Mouse (Mus musculus) forebrain, postnatal 0 days (tissue): ENCODE data around the gene Ip6k1. TPM values are rescaled to one million over a fixed set of nuclear protein-coding genes. Genes with fewer than 3 reads are reported as not detected.

Source experiments
- ATAC-seq: fragments of 200-750 bp; cut with Nextera tagmentation; 2 replicates; pipeline ENCODE4 v1.8.0; 2017; ENCODE audit warnings: mild to moderate bottlenecking, moderate library complexity
- DNase-seq: peaks from one replicate; pipeline ENCODE4 v3.0.0-alpha.2; 2015
- H3K27ac ChIP-seq: fragments of 300-500 bp; sonication (generic); 2 replicates; pipeline ENCODE4 v1.5.1; 2014; ENCODE audit warnings: low read depth, mild to moderate bottlenecking, antibody characterized with exemption, low read length, moderate library complexity, mixed read lengths
- H3K27me3 ChIP-seq: fragments of 300-500 bp; sonication (generic); 2 replicates; pipeline ENCODE4 v1.6.1; 2014; ENCODE audit warnings: mild to moderate bottlenecking, low read length, mixed read lengths; ENCODE audit not compliant: insufficient read depth
- H3K36me3 ChIP-seq: fragments of 300-500 bp; sonication (generic); 2 replicates; pipeline ENCODE4 v1.6.1; 2014; ENCODE audit warnings: mild to moderate bottlenecking, moderate library complexity; ENCODE audit not compliant: insufficient read depth
- H3K4me1 ChIP-seq: fragments of 300-500 bp; sonication (generic); 2 replicates; pipeline ENCODE4 v1.6.1; 2014; ENCODE audit warnings: antibody characterized with exemption; ENCODE audit not compliant: insufficient read depth
- H3K4me2 ChIP-seq: fragments of 300-500 bp; sonication (generic); 2 replicates; pipeline ENCODE4 v1.6.1; 2014; ENCODE audit warnings: low read depth, mild to moderate bottlenecking, moderate library complexity
- H3K4me3 ChIP-seq: fragments of 300-500 bp; sonication (generic); 2 replicates; pipeline ENCODE4 v1.5.1; 2014; ENCODE audit warnings: low read depth, low read length, mixed read lengths
- H3K9ac ChIP-seq: fragments of 300-500 bp; sonication (generic); 2 replicates; pipeline ENCODE4 v1.6.1; 2014; ENCODE audit warnings: mild to moderate bottlenecking
- H3K9me3 ChIP-seq: fragments of 300-500 bp; sonication (generic); 2 replicates; pipeline ENCODE4 v1.6.1; 2016; ENCODE audit warnings: low read length
- CTCF ChIP-seq: sonication (generic); IDR thresholded peaks from 2 replicates; pipeline ENCODE4 v1.5.1; 2016; ENCODE audit warnings: antibody characterized with exemption, control low read depth, low read depth
- WGBS: fragments of 180-500 bp; shearing (Covaris S2); extraction: QIAGEN DNeasy Blood & Tissue Kit; methylation state at CpG from one replicate; pipeline ENCODE4 v1.1.7; 2014; 5-methylcytosine and 5-hydroxymethylcytosine counted together
- polyA plus RNA-seq: library from polyadenylated mRNA; unstranded; fragments of >200 nt; fragmentation: Nextera tagmentation; extraction: Ambion mirVana; gene quantifications from 2 replicates; pipeline ENCODE4 v1.2.1, GENCODE M21; 2015
- total RNA-seq: library from RNA; depleted of rRNA; stranded (reverse); fragments of >200 nt; gene quantifications from 2 replicates; pipeline ENCODE4 v1.2.3, GENCODE M21; 2014

The Ip6k1 gene
- total and polyA plus RNA-seq, 2 experiments from 2014 or later = 86.9 to 251 TPM

- Histone ChIP-seq H3K27ac (no peak overlapping the region), H3K4me1 (no peaks in the 10 kb centered on the region), H3K9me3 (no peaks in the 10 kb centered on the region), H3K27me3 (no peaks in the 10 kb centered on the region), H3K4me3 (no peak overlapping the region), H3K9ac (no peak overlapping the region), H3K4me2 (no peak overlapping the region), H3K36me3 (peaks cover 22% of the 10 kb centered on the region)
- 88% methylated on average over 1 of the region's 1 CpGs for WGBS
- no peak for DNase-seq
- TF ChIP-seq CTCF = no peak
- ATAC-seq = no peak
Observed at GRCm38 (mm10) chr9:108020741-108021140, 18.4 kb downstream of the Ip6k1 start.

GRCm38 (mm10) chr9:108023216-108023615, 20.9 kb downstream of the Ip6k1 start:
- no peak for DNase-seq
- H3K4me3 ChIP-seq = no peak overlapping the region
- H3K9me3 ChIP-seq = no peaks in the 10 kb centered on the region
- TF ChIP-seq CTCF = no peak
- H3K36me3 ChIP-seq = peaks cover 23% of the 10 kb centered on the region
- ATAC-seq = no peak
- H3K9ac ChIP-seq = no peak overlapping the region
- H3K4me2 ChIP-seq = no peak overlapping the region
- 89% methylated on average over 3 of the region's 3 CpGs for WGBS
- no peaks in the 10 kb centered on the region for H3K4me1 ChIP-seq
- no peak overlapping the region for H3K27ac ChIP-seq
- no peaks in the 10 kb centered on the region for H3K27me3 ChIP-seq

- DNase-seq = no peak
- no peak overlapping the region for H3K27ac ChIP-seq
- no peak overlapping the region for H3K4me2 ChIP-seq
- ATAC-seq = no peak
- H3K9me3 ChIP-seq = no peaks in the 10 kb centered on the region
- no peak overlapping the region for H3K9ac ChIP-seq
- TF ChIP-seq CTCF = peak; percentile 29; the same call in 1 of the 2 replicates
- peaks cover 25% of the 10 kb centered on the region for H3K36me3 ChIP-seq
- H3K27me3 ChIP-seq = no peaks in the 10 kb centered on the region
- no peaks in the 10 kb centered on the region for H3K4me1 ChIP-seq
- H3K4me3 ChIP-seq = no peak overlapping the region
- WGBS = 88% methylated on average over 3 of the region's 3 CpGs
Observed at GRCm38 (mm10) chr9:108026584-108026983, 24.3 kb downstream of the Ip6k1 start.

GRCm38 (mm10) chr9:108027867-108028266, 25.6 kb downstream of the Ip6k1 start:
- no peaks in the 10 kb centered on the region for H3K9me3 ChIP-seq
- 97% methylated on average over 3 of the region's 3 CpGs for whole genome bisulfite sequencing
- ATAC-seq (no peak), DNase-seq (no peak)
- no peak; the same call in 1 of the 2 replicates for TF ChIP-seq CTCF
- H3K27ac ChIP-seq = no peak overlapping the region
- H3K27me3 ChIP-seq = no peaks in the 10 kb centered on the region
- H3K36me3 ChIP-seq = peaks cover 33% of the 10 kb centered on the region
- H3K4me3 ChIP-seq = no peak overlapping the region
- H3K4me1 ChIP-seq = no peaks in the 10 kb centered on the region
- H3K4me2 ChIP-seq = no peak overlapping the region
- no peak overlapping the region for H3K9ac ChIP-seq

GRCm38 (mm10) chr9:108032126-108032525, 29.8 kb downstream of the Ip6k1 start:
- H3K27ac ChIP-seq = no peak overlapping the region
- no peak overlapping the region for H3K9ac ChIP-seq
- H3K4me1 ChIP-seq = no peaks in the 10 kb centered on the region
- peaks cover 31% of the 10 kb centered on the region for H3K36me3 ChIP-seq
- H3K4me3 ChIP-seq = no peak overlapping the region
- ATAC-seq (no peak), DNase-seq (no peak)
- TF ChIP-seq CTCF = no peak
- no peaks in the 10 kb centered on the region for H3K9me3 ChIP-seq
- H3K4me2 ChIP-seq = no peak overlapping the region
- 90% methylated on average over 5 of the region's 5 CpGs for WGBS
- H3K27me3 ChIP-seq = no peaks in the 10 kb centered on the region

GRCm38 (mm10) chr9:108035331-108036156, 33.2 kb downstream of the Ip6k1 start:
- H3K4me2 ChIP-seq = no peak overlapping the region
- DNase-seq (no peak), ATAC-seq (no peak)
- H3K9ac ChIP-seq = no peak overlapping the region
- H3K4me3 ChIP-seq = no peak overlapping the region
- no peaks in the 10 kb centered on the region for H3K4me1 ChIP-seq
- H3K9me3 ChIP-seq = no peaks in the 10 kb centered on the region
- 98% methylated on average over 2 of the region's 2 CpGs for WGBS
- peaks cover 31% of the 10 kb centered on the region for H3K36me3 ChIP-seq
- H3K27ac ChIP-seq = no peak overlapping the region
- no peaks in the 10 kb centered on the region for H3K27me3 ChIP-seq
- TF ChIP-seq CTCF = no peak

GRCm38 (mm10) chr9:108044751-108045492, 42.6 kb downstream of the Ip6k1 start:
- H3K36me3 ChIP-seq = peaks cover 60% of the 10 kb centered on the region
- H3K9me3 ChIP-seq = no peaks in the 10 kb centered on the region
- H3K4me1 ChIP-seq = no peaks in the 10 kb centered on the region
- H3K27me3 ChIP-seq = no peaks in the 10 kb centered on the region
- no peak overlapping the region for H3K4me3 ChIP-seq
- H3K27ac ChIP-seq = no peak overlapping the region
- ATAC-seq = no peak
- no peak; the same call in 1 of the 2 replicates for TF ChIP-seq CTCF
- DNase-seq = no peak
- H3K4me2 ChIP-seq = no peak overlapping the region
- WGBS = 95% methylated on average over 8 of the region's 8 CpGs
- no peak overlapping the region for H3K9ac ChIP-seq
